Mouse (Mus musculus): ENCODE measurements around the gene Frmpd2.

Gene Frmpd2

DNA sequence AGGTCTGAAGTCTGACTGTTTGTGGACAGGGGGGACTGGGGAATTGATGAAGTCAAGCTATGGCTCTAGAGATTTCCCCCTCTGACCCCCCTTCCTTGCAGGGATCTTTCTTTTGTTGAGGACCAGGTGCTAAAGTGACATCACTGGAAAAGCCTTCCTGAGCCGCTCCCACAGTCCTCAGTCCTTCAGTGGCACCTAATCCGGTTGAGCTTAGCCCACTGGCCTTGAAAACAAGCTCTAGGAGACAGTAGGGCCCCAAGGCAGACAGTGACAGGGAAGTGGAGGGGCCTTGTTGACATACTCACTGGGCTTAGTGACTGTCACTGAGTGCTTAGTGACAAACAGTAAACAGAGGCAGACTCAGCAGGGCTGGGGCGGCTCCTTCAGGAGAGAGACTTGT is at the start of gene Frmpd2:
Frmpd2 (plus strand) TSS at position 366 of the 400 bp plus-strand sequence.
- in situ Hi-C loops (cut with MboI, MseI): no loop called here

GRCm38 (mm10) chr14:33423003-33423402 is 48.5 kb upstream of the Frmpd2 start:
- in situ Hi-C loops (cut with MboI, MseI): no loop called here

GRCm38 (mm10) chr14:33424124-33424523 is 47.4 kb upstream of the Frmpd2 start:
- in situ Hi-C loops (cut with MboI, MseI): no loop called here

DNA sequence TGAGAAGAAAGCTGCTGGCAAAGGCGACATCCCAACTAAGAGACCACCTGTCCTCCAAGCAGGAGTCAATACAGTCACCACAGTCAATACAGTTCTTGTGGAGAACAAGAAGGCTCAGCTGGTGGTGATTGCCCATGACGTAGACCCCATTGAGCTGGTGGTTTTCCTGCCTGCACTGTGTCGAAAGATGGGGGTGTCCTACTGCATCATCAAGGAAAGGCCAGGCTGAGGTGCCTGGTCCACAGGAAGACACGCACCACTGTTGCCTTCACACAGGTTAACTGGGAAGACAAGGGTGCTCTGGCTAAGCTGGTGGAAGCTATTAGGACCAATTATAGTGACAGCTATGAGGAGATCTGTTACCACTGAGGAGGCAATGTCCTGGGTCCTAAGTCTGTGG is 39.0 kb upstream of the Frmpd2 start:
- in situ Hi-C loops (cut with MboI, MseI): loop anchor here (10.0 to 25.0 kb wide), 2 partner anchors 880 to 938 kb away; partner anchors contain the start of genes Glud1 and Shld2

DNA sequence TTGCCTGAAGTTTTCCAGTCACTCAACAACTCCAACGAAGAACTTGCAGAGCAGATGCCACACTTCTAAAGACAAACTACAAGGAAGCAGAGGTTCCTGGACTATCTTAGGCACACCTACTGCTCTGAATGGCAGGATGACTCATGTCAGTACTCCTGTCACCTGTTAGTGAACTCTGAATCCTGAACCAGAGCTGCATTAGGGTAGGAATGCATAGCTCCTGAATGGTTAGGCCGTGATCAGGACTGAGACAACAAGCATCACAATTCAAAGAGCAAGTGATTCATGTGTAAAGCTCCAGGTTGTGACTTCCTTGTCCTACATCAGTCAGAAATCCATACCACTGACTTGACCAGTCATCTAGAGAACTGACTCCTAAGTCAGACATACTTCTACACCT is 27.7 kb upstream of the Frmpd2 start:
- in situ Hi-C loops (cut with MboI, MseI): loop anchor here (5.0 to 25.0 kb wide), 2 partner anchors 106 to 869 kb away; partner anchors contain the start of genes Glud1 and Shld2

DNA sequence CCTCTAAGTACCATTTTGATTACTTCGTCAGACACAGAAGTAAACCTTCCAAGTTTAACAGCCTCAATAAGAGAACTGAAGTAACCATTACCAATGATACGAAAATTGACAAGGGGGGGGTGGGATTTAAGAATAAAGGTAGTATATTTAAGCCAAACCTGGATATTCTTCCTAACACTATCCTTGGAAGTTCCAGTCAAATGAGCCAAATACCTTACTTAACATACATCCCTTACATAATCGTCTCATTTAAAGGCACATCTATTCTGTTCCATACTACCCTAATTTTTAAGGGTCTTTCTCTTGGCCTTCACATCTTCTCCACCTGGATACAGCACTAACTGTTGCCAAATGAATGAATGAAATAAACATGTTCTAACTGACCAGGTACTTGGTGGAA is 25.5 kb upstream of the Frmpd2 start:
- in situ Hi-C loops (cut with MboI, MseI): loop anchor here (25.0 kb wide), 1 partner anchor 866 kb away; the partner anchor contains the start of genes Glud1 and Shld2

DNA sequence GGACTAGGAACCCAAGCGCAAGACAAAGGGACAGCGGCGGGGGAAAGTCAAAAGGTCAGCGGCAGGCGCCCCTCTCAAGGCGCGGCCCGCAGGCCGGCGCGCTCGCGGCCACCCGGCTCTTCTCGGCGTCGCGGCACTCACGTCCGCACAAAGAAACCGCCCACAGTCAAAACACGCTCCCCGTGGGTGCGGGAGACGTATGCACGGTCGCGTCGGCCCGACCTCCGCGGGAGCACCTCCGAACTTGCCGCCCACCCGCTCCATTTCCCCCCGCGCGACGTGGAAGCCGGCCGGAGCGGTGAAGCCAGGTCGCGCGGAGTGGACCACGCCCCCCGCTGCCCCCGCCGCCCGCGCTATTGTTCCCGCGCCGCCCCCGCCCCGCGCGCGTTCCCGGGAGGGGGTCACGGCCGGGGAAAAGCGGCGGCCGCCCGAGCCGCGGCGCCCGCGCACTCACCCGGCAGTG is 24.9 kb upstream of the Frmpd2 start:
- in situ Hi-C loops (cut with MboI, MseI): loop anchor here (25.0 kb wide), 1 partner anchor 866 kb away; the partner anchor contains the start of genes Glud1 and Shld2

- in situ Hi-C loops (cut with MboI, MseI): loop anchor here (25.0 kb wide), 1 partner anchor 865 kb away; the partner anchor contains the start of genes Glud1 and Shld2
These were observed 24.4 kb upstream of the Frmpd2 start, which contains the start of gene Mapk8 for GRCm38 (mm10) chr14:33447027-33447569. Gene Mapk8, minus strand, starts transcription at chr14:33447158.

DNA sequence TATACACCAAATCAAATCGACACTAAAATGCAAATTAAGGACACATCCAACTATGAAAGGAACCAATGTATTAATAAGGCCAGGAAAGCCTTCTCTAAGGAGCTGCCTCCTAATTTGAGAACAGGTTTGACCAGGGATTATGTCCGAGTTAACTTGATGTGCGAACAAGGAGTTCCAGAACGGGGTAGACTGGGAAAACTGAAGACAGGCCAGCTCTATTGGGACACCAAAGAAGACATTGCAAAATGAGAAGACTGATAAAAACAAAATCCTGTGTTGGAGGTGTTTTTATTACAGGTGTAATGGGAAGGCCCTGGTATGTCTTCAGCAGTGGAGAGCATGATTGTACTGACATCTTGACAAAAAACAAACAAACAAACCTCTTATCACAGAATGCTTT is 23.2 kb upstream of the Frmpd2 start:
- in situ Hi-C loops (cut with MboI, MseI): loop anchor here (25.0 kb wide), 1 partner anchor 864 kb away; the partner anchor contains the start of genes Glud1 and Shld2

DNA sequence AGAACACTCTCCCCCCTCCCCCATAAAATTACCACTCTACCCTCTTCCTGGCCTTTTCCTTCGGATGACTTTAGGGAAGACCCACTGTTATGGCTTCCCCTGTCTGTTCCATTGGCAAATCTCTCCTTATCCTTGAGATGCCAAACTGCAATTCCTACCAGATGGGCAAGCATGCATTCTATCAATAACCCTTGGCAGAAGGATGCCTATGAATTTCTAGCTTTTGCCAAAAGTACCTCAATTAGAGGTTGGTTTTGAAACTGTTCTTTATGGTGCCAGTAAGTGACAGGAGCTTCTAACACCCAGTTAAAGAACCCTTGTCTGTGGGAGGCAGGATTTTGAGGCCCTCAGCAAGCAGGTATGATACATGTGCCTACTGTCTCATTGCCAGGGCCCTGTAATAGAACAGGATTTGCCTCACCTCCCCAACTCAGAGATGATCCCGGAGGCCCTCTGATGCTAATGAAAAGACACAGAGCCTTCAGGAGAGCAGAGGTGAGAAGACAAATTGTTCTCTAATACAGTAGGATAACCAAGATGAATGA is 22.1 kb upstream of the Frmpd2 start:
- in situ Hi-C loops (cut with MboI, MseI): loop anchor here (25.0 kb wide), 1 partner anchor 863 kb away; the partner anchor contains the start of genes Glud1 and Shld2

- in situ Hi-C loops (cut with MboI, MseI): no loop called here
These were observed 21.2 kb upstream of the Frmpd2 start for GRCm38 (mm10) chr14:33450331-33450730.

DNA sequence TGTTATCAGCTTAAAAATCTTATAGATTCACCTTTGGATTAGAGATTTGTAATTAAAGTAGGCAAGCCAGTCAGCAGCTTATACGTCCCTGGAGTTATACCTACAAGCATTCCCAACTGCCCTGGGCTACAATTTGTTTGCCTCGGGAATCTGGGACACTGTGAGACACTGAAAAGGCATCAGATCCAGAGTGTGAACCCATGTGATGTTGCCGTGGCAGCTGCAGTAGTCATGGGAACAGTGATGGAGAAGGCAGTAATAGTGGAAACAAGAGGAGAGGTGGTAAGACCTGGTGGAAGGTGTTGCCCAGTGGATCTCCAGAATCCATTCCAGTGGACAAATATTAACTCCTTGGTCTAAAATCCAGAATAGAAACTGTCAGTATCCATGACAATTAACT is 7.8 kb upstream of the Frmpd2 start:
- in situ Hi-C loops (cut with MboI, MseI): no loop called here

DNA sequence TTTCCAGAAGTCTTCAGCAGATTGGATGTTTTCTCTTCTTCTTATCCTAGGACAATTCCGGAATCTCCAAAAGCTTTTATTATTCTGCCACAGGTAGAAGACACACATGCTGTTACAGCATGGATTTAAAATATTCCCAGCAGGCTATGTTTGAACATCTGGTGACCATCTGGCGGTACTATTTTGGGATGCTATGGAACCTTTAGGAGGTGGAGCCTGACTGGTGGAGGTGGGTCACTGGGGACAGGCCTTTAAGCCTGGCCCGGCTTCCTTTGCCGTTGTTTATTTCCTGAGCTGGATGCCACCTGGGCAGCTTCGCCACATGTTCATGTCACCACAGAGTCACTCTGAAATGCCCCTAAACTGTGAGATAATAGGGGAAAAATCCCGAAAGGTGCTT is 3.7 kb upstream of the Frmpd2 start:
- in situ Hi-C loops (cut with MboI, MseI): no loop called here

DNA sequence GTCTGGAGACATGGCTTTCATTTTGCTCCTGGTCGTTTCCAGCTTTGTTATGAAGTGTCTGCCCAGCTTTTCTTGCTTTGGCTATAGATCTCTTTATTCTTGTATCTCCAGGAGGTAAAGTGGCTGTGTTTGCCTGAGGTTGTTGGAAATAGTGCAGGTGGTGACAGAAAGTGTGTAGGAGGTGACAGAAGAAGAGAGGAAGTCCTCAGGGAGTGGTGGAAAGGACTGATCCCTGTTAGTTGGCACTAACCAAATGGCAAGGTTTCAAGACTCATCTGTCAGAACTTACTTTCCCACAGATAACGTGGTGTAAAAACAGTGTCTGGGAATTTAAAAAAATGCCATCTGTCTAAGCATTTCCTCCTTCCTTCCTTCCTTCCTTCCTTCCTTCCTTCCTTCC is 3.0 kb downstream of the Frmpd2 start:
- in situ Hi-C loops (cut with MboI, MseI): no loop called here

- in situ Hi-C loops (cut with MboI, MseI): no loop called here
These were observed 4.7 kb downstream of the Frmpd2 start for GRCm38 (mm10) chr14:33476094-33476760.

GRCm38 (mm10) chr14:33481991-33482390 is 10.5 kb downstream of the Frmpd2 start:
- in situ Hi-C loops (cut with MboI, MseI): no loop called here

GRCm38 (mm10) chr14:33487805-33488550 is 16.5 kb downstream of the Frmpd2 start:
- in situ Hi-C loops (cut with MboI, MseI): no loop called here

DNA sequence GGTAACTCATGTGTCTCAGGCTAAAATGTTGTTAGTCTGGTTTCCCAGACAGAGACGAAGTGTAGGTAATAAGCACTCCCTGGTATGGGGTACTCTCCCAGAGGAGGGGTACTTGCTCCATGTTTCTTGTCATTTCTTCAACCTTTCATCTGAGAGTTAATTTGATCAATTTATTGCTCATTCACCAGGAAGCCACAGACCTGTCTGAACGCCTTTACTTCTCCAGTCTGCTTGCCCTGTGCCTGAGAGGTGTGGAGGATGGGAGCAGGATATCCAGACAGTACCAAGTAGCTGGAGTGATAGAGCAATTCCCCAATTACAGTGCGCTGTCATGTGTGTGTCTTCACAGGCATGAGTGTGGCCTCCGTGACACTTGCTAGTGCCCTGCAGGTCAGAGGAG is 23.7 kb downstream of the Frmpd2 start:
- in situ Hi-C loops (cut with MboI, MseI): no loop called here

- in situ Hi-C loops (cut with MboI, MseI): no loop called here
These were observed 25.9 kb downstream of the Frmpd2 start for GRCm38 (mm10) chr14:33497418-33497817.

DNA sequence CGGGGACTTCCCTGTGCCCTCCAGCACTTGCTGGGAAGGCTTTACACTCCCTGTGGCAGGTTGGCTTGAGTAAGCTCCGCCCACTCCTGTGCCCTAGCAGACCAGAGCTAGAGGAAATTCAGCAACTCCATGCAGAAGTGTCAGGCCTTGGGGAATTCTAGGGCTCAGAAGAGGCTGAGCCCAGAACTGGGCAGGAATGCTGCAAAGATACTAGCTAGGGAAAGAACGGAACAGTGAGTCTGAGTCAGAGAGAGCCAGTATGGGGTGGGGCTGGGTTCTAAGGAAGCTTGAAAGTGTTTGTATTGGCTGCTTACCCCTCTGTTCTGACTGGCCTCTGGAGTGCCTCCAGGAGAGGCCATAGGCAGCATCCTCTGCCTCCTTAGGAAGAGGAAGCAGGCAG is 27.4 kb downstream of the Frmpd2 start:
- in situ Hi-C loops (cut with MboI, MseI): no loop called here

DNA sequence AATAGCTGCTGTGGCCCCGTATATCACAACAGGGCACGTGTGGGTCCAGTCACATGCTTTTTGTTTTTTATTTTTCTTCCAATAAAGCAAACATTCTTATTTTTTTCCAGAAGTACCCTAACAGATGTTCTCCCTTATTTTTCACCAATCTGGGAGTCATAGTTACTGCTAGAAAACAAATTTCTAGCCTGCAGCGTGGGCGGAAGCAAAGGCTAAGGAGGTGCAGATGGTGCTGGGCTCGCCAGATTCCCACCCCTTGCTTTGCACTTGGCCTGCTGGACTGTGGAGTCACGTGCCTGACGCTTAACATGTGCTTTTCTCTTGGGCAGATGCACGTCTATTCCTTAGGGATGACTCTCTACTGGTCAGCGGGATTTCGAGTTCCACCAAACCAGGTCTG is 29.1 kb downstream of the Frmpd2 start:
- in situ Hi-C loops (cut with MboI, MseI): no loop called here

DNA sequence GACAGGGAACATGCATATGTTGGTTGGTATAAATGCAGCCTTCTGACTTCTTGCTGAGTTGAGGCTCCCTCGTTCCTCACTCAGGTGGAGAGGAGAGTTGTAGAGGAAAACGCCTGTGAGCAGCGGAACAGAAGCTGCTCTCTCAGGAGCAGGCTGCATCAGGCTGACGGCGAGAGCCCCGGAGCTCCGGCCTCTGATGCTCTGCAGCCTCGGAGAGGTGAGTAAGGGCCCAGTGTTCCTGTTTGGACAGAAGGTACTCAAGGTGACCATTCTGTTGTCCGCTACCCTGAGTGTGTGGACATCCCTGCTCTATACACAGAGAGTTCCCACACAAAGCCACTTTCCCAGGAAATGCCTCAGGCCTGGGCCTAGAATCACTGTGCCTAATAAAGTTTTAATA is 31.8 kb downstream of the Frmpd2 start:
- in situ Hi-C loops (cut with MboI, MseI): no loop called here

Measured in T-helper 1 cell (primary cell).